Mouse (Mus musculus): ENCODE measurements around the gene Rps6ka6. TPM values are rescaled to one million over a fixed set of nuclear protein-coding genes. Genes with fewer than 3 reads are reported as not detected.

Gene Rps6ka6
- polyA plus RNA-seq, 1 experiment from 2014 or later, result 17.5 TPM

DNA sequence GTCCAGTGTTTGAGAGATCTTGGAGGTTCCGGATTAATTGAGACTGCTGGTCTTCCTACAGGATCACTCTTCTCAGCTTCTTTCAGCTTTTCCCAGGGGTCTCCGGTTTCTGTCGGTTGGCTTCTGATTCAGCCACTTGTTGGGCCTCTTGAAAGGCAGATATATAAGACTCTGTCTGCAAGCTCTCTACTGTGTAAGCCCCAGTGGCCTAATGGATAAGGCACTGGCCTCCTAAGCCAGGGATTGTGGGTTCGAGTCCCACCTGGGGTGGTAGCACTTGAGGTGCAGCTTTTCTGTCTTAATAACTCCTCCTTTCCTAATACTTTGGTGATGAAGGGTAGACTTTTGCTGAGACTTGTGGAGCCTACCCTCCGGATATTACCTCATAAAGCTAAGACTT, 160.7 kb downstream of the Rps6ka6 start:
- Histone ChIP-seq H3K4me2 (no peak overlapping the region), H3K27ac (ENCODE audit: poor library complexity, severe bottlenecking) (no peak overlapping the region), H3K4me3 (no peak overlapping the region), H3K9me3 (replicated peaks) (no peaks in the 10 kb centered on the region), H3K4me1 (replicated peaks) (no peaks in the 10 kb centered on the region), H3K9ac (no peak overlapping the region), H3K27me3 (replicated peaks) (no peaks in the 10 kb centered on the region), H3K36me3 (no peaks in the 10 kb centered on the region)
- 70% methylated on average over 5 of the region's 5 CpGs for WGBS
- no peak for ATAC-seq (ENCODE audit: insufficient number of reproducible peaks, low FRiP score)

DNA sequence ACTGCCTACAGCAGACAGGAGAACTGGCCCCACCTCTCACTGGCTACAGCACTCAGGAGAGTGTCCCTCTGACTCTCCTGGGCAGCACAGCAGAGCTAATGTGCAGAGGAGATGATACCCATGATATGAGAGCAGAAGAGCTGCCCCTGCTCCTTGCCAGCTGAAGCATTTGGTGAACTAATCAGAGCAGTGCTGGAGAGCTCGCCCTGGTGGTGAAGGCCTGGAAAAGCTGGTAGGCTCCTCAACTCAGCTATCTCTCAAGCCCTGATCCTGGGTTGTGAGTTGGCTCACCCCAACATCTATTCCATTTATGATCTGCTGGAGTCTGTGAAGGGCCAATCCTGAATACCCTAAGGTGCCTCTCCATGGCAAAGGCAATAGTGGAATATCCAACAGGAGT, 163.6 kb downstream of the Rps6ka6 start:
- 25% methylated on average over 1 of the region's 1 CpGs for WGBS
- ATAC-seq (ENCODE audit: insufficient number of reproducible peaks, low FRiP score), result no peak

More for the DNA sequence above, 163.6 kb downstream of the Rps6ka6 start:
- no peak overlapping the region for H3K4me3 ChIP-seq
- H3K36me3 ChIP-seq, result no peaks in the 10 kb centered on the region
- no peaks in the 10 kb centered on the region for H3K27me3 ChIP-seq (replicated peaks)
- H3K27ac ChIP-seq (ENCODE audit: poor library complexity, severe bottlenecking), result no peak overlapping the region
- no peaks in the 10 kb centered on the region for H3K9me3 ChIP-seq (replicated peaks)
- no peaks in the 10 kb centered on the region for H3K4me1 ChIP-seq (replicated peaks)
- no peak overlapping the region for H3K4me2 ChIP-seq
- no peak overlapping the region for H3K9ac ChIP-seq

Other genes starting within 250 kb of the Rps6ka6 start
- gene Hdx, start 159.1 kb upstream of the Rps6ka6 start, polyA plus RNA-seq (2016; fragmentation: Nextera tagmentation; extraction: Ambion mirVana), result 0.86 and 0.96 TPM in 2 replicates